Mouse (Mus musculus) CH12.LX (cell line): ENCODE data around the gene Napb. TPM values are rescaled to one million over a fixed set of nuclear protein-coding genes. Genes with fewer than 3 reads are reported as not detected.

Experiments used
- DNase-seq: peaks from one replicate; pipeline ENCODE4 v3.0.0-alpha.2; 2013; ENCODE audit errors: extremely low read depth
- H3K27ac ChIP-seq: 2 replicates; pipeline ENCODE4 v1.5.1; 2012; ENCODE audit warnings: low read depth, mild to moderate bottlenecking, control low read depth, moderate library complexity; ENCODE audit not compliant: insufficient read depth
- H3K27me3 ChIP-seq: replicated peaks from 2 replicates; pipeline ENCODE3; 2012; ENCODE audit warnings: inconsistent platforms
- H3K36me3 ChIP-seq, 2 experiments: replicated peaks in 1 of 2; 2 replicates each; pipeline versions ENCODE3 to v1.6.1; 2012; ENCODE audit warnings: inconsistent platforms in 1 of 2, low read length in 1 of 2, mild to moderate bottlenecking in 1 of 2, mixed read lengths in 1 of 2, moderate library complexity in 1 of 2; ENCODE audit not compliant: control insufficient read depth in 1 of 2, insufficient read depth in 1 of 2
- H3K4me1 ChIP-seq, 2 experiments: 2 replicates each; pipeline ENCODE4 v1.6.1; 2012; ENCODE audit warnings: inconsistent platforms in 1 of 2, moderate library complexity in 1 of 2; ENCODE audit not compliant: insufficient read depth in 2 of 2, control insufficient read depth in 1 of 2
- H3K4me2 ChIP-seq: 2 replicates; pipeline ENCODE4 v1.6.1; 2012; ENCODE audit warnings: low read depth, mild to moderate bottlenecking, control low read depth; ENCODE audit not compliant: poor library complexity, insufficient read depth, severe bottlenecking
- H3K4me3 ChIP-seq, 3 experiments: fragments of 150-350 bp in 1 of 3; sonication (generic) in 1 of 3; replicated peaks in 1 of 3; 2 replicates each; pipeline versions ENCODE3 to v1.5.1; 2011 to 2012; ENCODE audit warnings: low read depth in 2 of 3, low read length in 2 of 3, mild to moderate bottlenecking in 2 of 3, moderate library complexity in 2 of 3, control low read depth in 1 of 3, improper control_type of control experiment in 1 of 3, inconsistent platforms in 1 of 3, mixed read lengths in 1 of 3; ENCODE audit not compliant: poor library complexity in 1 of 3
- H3K79me2 ChIP-seq: replicated peaks from 2 replicates; pipeline ENCODE4 v1.6.1; 2012; ENCODE audit warnings: mild to moderate bottlenecking, moderate library complexity; ENCODE audit not compliant: control insufficient read depth, poor library complexity, insufficient read depth, severe bottlenecking; ENCODE audit errors: extremely low read depth
- H3K9ac ChIP-seq: 2 replicates; pipeline ENCODE4 v1.6.1; 2012; ENCODE audit warnings: low read depth, mild to moderate bottlenecking, control low read depth, moderate library complexity; ENCODE audit not compliant: insufficient read depth
- H3K9me3 ChIP-seq: replicated peaks from 2 replicates; pipeline ENCODE3; 2012; ENCODE audit warnings: low read length, inconsistent platforms, mixed read lengths
- BHLHE40 ChIP-seq: IDR thresholded peaks from 2 replicates; pipeline ENCODE4 v1.6.1; 2011; ENCODE audit warnings: mild to moderate bottlenecking, low read depth, low read length, improper control_type of control experiment
- CTCF ChIP-seq, 2 experiments: IDR thresholded peaks in 1 of 2; conservative IDR thresholded peaks in 1 of 2; 2 replicates each; pipeline ENCODE4 v1.5.1; 2011 to 2012; ENCODE audit warnings: low read depth in 2 of 2, low read length in 2 of 2, improper control_type of control experiment in 1 of 2, inconsistent platforms in 1 of 2, mild to moderate bottlenecking in 1 of 2, moderate library complexity in 1 of 2
- E2F4 ChIP-seq: IDR thresholded peaks from 2 replicates; pipeline ENCODE4 v1.6.1; 2011; ENCODE audit warnings: low read depth, low read length, improper control_type of control experiment; ENCODE audit not compliant: insufficient replicate concordance
- KAT2A ChIP-seq: IDR thresholded peaks from 2 replicates; pipeline ENCODE4 v1.6.1; 2012; ENCODE audit warnings: low read length, improper control_type of control experiment, inconsistent platforms; ENCODE audit not compliant: insufficient replicate concordance
- MAFK ChIP-seq: IDR thresholded peaks from 2 replicates; pipeline ENCODE4 v1.6.1; 2011; ENCODE audit warnings: low read length, improper control_type of control experiment; ENCODE audit not compliant: insufficient replicate concordance
- MXI1 ChIP-seq: IDR thresholded peaks from 2 replicates; pipeline ENCODE4 v1.6.1; 2011; ENCODE audit warnings: mild to moderate bottlenecking, low read depth, low read length, improper control_type of control experiment
- MYC ChIP-seq: IDR thresholded peaks from 2 replicates; pipeline ENCODE4 v1.6.1; 2011; ENCODE audit warnings: low read depth, mild to moderate bottlenecking, improper control_type of control experiment, low read length
- NRF1 ChIP-seq: IDR thresholded peaks from 2 replicates; pipeline ENCODE4 v1.6.1; 2014; ENCODE audit warnings: low read depth, mild to moderate bottlenecking, inconsistent platforms, low read length, improper control_type of control experiment, moderate library complexity
- PAX5 ChIP-seq: IDR thresholded peaks from 2 replicates; pipeline ENCODE4 v1.6.1; 2012; ENCODE audit warnings: low read length, inconsistent platforms, mixed read lengths
- POLR2AphosphoS2 ChIP-seq: IDR thresholded peaks from 2 replicates; pipeline ENCODE4 v1.6.1; 2011; ENCODE audit warnings: low read depth, low read length, improper control_type of control experiment
- RAD21 ChIP-seq: IDR thresholded peaks from 2 replicates; pipeline ENCODE4 v1.6.1; 2011; ENCODE audit warnings: low read depth, mild to moderate bottlenecking, low read length, improper control_type of control experiment, moderate library complexity
- SMC3 ChIP-seq: IDR thresholded peaks from 2 replicates; pipeline ENCODE4 v1.6.1; 2011; ENCODE audit warnings: low read depth, low read length, improper control_type of control experiment
- TBP ChIP-seq: conservative IDR thresholded peaks from 2 replicates; pipeline ENCODE4 v1.6.1; 2011; ENCODE audit warnings: low read depth, low read length, improper control_type of control experiment
- TCF12 ChIP-seq: IDR thresholded peaks from 2 replicates; pipeline ENCODE4 v1.6.1; 2014; ENCODE audit warnings: low read depth, mild to moderate bottlenecking, inconsistent platforms, low read length, improper control_type of control experiment
- UBTF ChIP-seq: IDR thresholded peaks from 2 replicates; pipeline ENCODE4 v1.6.1; 2012; ENCODE audit warnings: low read depth, mild to moderate bottlenecking, inconsistent platforms, low read length, improper control_type of control experiment, moderate library complexity
- USF1 ChIP-seq: IDR thresholded peaks from 2 replicates; pipeline ENCODE4 v1.6.1; 2014; ENCODE audit warnings: low read depth, mild to moderate bottlenecking, inconsistent platforms, low read length, improper control_type of control experiment
- USF2 ChIP-seq: conservative IDR thresholded peaks from 2 replicates; pipeline ENCODE4 v1.6.1; 2011; ENCODE audit warnings: low read depth, low read length, improper control_type of control experiment
- ZMIZ1 ChIP-seq: IDR thresholded peaks from 2 replicates; pipeline ENCODE4 v1.6.1; 2012; ENCODE audit warnings: low read depth, mild to moderate bottlenecking, inconsistent platforms, low read length, improper control_type of control experiment
- ZNF384 ChIP-seq: IDR thresholded peaks from 2 replicates; pipeline ENCODE4 v1.6.1; 2012; ENCODE audit warnings: low read depth, low read length, improper control_type of control experiment, inconsistent platforms
- dilution Hi-C: fragments of 300-500 bp; cut with MboI; formaldehyde crosslinking; loops from 2 replicates; pipeline ENCODE4 v1.14.3; 2020; ENCODE audit warnings: low sequenced_read_pairs; ENCODE audit not compliant: extremely low pct_unique_long_range_greater_than_20kb, extremely low pct_ligation_motif_present
- in situ Hi-C: fragments of 300-500 bp; cut with MboI; formaldehyde crosslinking; loops from 3 replicates; pipeline ENCODE4 v1.14.3; 2019; ENCODE audit warnings: low sequenced_read_pairs, low pct_ligation_motif_present, low pct_unique_long_range_greater_than_20kb, mixed read lengths
- polyA plus RNA-seq: library from polyadenylated mRNA; unstranded; fragments of >175 nt; gene quantifications from 2 replicates; pipeline ENCODE4 v1.2.1, GENCODE M21; 2012; ENCODE audit warnings: low read depth; ENCODE audit not compliant: insufficient read length
- total RNA-seq, 2 experiments: library from RNA; depleted of rRNA; stranded (reverse); fragments of 300-350 nt in 1 of 2; fragments of >200 nt in 1 of 2; gene quantifications; 2 replicates each; pipeline ENCODE4 v1.2.3; 2012 to 2014

Napb gene
- total and polyA plus RNA-seq, 3 experiments: 0.98 to 2.6 (median 1.6) TPM

DNA sequence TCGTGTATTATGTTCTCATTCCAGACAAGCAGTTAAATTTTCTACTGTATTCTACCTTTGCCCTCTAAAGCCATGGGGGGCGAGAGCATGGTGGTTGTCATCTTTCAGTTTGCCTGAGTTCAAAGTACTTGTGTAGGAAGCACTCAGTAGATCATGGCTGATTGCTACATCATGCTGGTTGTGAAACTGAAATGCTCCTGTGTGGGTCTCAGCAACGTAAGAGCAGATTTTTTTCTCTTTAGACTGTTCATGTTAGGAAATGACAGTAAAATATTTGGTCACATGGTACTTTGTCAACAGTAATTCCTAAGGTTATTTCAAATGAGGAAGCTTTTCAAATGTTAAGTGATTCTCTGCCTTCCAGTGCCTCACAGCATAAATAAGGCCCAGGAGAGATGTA, 46.6 kb downstream of the Napb start:
- no peak for DNase-seq
- H3K36me3 ChIP-seq: peaks cover 31 to 60% of the 10 kb centered on the region in 2 experiments

DNA sequence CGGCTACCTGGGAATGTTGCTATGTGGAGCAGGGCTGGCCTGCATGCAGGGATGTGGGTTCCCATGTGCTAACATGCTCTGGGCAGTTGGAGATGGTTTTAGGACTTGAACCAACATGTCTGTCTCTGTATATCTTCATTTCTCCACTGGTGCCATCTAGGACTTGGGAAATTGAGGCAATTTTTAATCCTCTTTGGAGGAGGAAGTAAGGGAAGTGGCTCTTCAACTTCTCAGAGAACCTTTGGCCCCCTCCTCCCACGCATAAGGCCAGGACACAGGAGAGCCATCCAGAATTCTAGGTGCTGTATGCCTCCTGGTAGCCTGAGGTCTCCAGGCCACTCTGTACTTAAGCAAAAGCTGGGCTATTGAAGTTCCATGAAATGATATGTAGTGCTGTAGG, 47.3 kb downstream of the Napb start:
- TF ChIP-seq E2F4 (no peak), TCF12 (no peak), RAD21 (no peak)
- no peak overlapping the region for H3K4me3 ChIP-seq
- no peaks in the 10 kb centered on the region for H3K27me3 ChIP-seq
- no peaks in the 10 kb centered on the region for H3K79me2 ChIP-seq
- H3K27ac ChIP-seq: no peak overlapping the region
- in situ Hi-C loops: no loop called here
- H3K4me2 ChIP-seq: no peak overlapping the region
- DNase-seq: no peak
- peaks cover 27 to 52% of the 10 kb centered on the region in 2 experiments for H3K36me3 ChIP-seq
- H3K4me1 ChIP-seq: peaks cover 4 to 15% of the 10 kb centered on the region in 2 experiments; a peak in 3 of 4 replicates
- no peak overlapping the region for H3K9ac ChIP-seq
- H3K9me3 ChIP-seq: no peaks in the 10 kb centered on the region
- dilution Hi-C loops: no loop called here

More for the DNA sequence above, 46.6 kb downstream of the Napb start:
- Histone ChIP-seq H3K4me1 (peaks cover 4 to 15% of the 10 kb centered on the region in 2 experiments; a peak in 3 of 4 replicates), H3K4me3 (no peak overlapping the region), H3K9me3 (no peaks in the 10 kb centered on the region), H3K4me2 (no peak overlapping the region), H3K9ac (no peak overlapping the region), H3K27ac (no peak overlapping the region), H3K27me3 (no peaks in the 10 kb centered on the region), H3K79me2 (no peaks in the 10 kb centered on the region)
- in situ Hi-C loops: no loop called here
- TF ChIP-seq E2F4: no peak
- no peak for TF ChIP-seq ZMIZ1
- no peak for TF ChIP-seq PAX5
- TF ChIP-seq USF2: no peak
- no peak for TF ChIP-seq NRF1
- TF ChIP-seq SMC3: no peak
- TF ChIP-seq POLR2AphosphoS2: no peak
- no peak for TF ChIP-seq RAD21
- no peak for TF ChIP-seq UBTF
- no peak for TF ChIP-seq KAT2A
- no peak for TF ChIP-seq ZNF384
- TF ChIP-seq MAFK: no peak
- no peak for TF ChIP-seq BHLHE40
- TF ChIP-seq MXI1: no peak
- no peak for TF ChIP-seq TBP
- TF ChIP-seq CTCF (conservative IDR thresholded peaks at IDR 0.05 in 1 of 2, IDR thresholded peaks at IDR 0.05 in 1 of 2; ENCODE audit: low read depth in 2 of 2, low read length in 2 of 2): no peak
- TF ChIP-seq MYC: no peak
- no peak for TF ChIP-seq USF1
- no peak for TF ChIP-seq TCF12
- dilution Hi-C loops: no loop called here
